Mouse (Mus musculus) midbrain, embryonic 12.5 days (tissue): ENCODE data around the gene Gm43552. TPM values are rescaled to one million over a fixed set of nuclear protein-coding genes. Genes with fewer than 3 reads are reported as not detected.

Experiments
- ATAC-seq: fragments of 200-750 bp; cut with Nextera tagmentation; 2 replicates; pipeline ENCODE4 v1.8.0; 2017; ENCODE audit warnings: low read depth, moderate TSS enrichment, moderate library complexity; ENCODE audit not compliant: low FRiP score
- H3K27ac ChIP-seq: fragments of 300-500 bp; sonication (generic); replicated peaks from 2 replicates; pipeline ENCODE4 v1.5.1; 2016; ENCODE audit warnings: mild to moderate bottlenecking
- H3K27me3 ChIP-seq: fragments of 300-500 bp; sonication (generic); 2 replicates; pipeline ENCODE4 v1.6.1; 2016; ENCODE audit warnings: mild to moderate bottlenecking
- H3K36me3 ChIP-seq: fragments of 300-500 bp; sonication (generic); 2 replicates; pipeline ENCODE4 v1.6.1; 2016
- H3K4me1 ChIP-seq: fragments of 300-500 bp; sonication (generic); 2 replicates; pipeline ENCODE4 v1.6.1; 2016
- H3K4me2 ChIP-seq: fragments of 300-500 bp; sonication (generic); replicated peaks from 2 replicates; pipeline ENCODE4 v1.6.1; 2016; ENCODE audit warnings: mild to moderate bottlenecking, moderate library complexity
- H3K4me3 ChIP-seq: fragments of 300-500 bp; sonication (generic); 2 replicates; pipeline ENCODE4 v1.5.1; 2016; ENCODE audit warnings: mild to moderate bottlenecking
- H3K9ac ChIP-seq: fragments of 300-500 bp; sonication (generic); replicated peaks from 2 replicates; pipeline ENCODE4 v1.6.1; 2016; ENCODE audit warnings: mild to moderate bottlenecking, moderate library complexity
- H3K9me3 ChIP-seq: fragments of 300-500 bp; sonication (generic); 2 replicates; pipeline ENCODE4 v1.6.1; 2016; ENCODE audit warnings: mild to moderate bottlenecking
- WGBS: fragments of 180-500 bp; shearing (Covaris S2); methylation state at CpG from one replicate; pipeline ENCODE4 v1.1.7; 2016; 5-methylcytosine and 5-hydroxymethylcytosine counted together
- polyA plus RNA-seq: library from polyadenylated mRNA; unstranded; fragments of >200 nt; fragmentation: Nextera tagmentation; extraction: Ambion mirVana; gene quantifications from 2 replicates; pipeline ENCODE4 v1.2.1, GENCODE M21; 2016

The Gm43552 gene
- polyA plus RNA-seq, 1 experiment from 2014 or later: not detected

DNA sequence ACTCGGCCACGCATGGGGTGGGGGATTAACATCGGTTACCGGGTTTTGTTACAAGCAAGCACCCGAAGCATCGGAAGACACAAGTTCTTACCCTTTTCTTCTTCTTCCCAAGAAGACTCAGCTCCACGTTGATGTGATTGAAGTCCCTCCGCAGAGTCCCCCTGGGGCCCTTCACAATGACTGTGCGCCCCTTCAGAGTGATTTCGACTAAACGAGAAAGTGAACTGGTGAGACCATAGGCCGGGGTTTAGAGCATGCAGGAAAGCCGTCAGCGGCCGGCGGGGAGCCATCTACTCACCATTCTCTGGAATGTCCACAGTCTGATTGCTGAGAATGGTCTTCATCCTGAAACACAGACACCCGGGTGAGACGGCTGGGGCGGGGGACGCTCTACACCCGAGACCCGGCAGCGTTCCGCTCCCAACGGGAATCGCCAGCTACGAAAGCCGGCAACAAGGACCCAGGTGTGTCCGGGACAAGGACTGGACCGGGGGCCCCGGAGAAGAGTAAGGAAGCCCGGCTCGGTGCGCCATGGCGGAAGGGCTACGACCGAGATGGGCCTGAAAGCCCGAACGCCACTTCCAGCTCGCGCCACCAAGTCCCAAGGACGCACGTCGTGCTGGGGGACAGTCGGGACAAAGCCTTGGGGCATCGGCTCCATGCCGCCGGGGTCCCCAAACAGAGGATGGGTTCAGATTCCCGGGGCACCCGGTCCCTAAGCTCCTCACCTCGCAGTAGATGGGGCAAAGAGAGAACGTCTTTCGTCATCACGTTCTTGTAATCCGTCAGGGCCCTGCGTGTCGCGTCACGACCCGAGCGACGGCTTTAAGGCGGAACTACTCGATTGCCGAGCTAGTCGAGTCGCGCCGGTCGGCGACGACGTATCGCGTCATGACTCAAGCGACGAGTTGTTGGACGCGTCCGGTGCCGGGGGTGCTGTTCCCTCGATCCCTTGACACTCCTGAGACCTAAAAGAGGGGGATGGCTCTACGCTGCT is 101.7 kb downstream of the Gm43552 start, which contains the start of the genes Rpl9 and Lias:
Rpl9 (minus strand) TSS at position 797 of the 997 bp plus-strand sequence.
Lias (plus strand) TSS at position 850 of the 997 bp plus-strand sequence.
- no peaks in the 10 kb centered on the region for H3K27me3 ChIP-seq
- H3K36me3 ChIP-seq: peaks cover 42% of the 10 kb centered on the region
- H3K4me1 ChIP-seq: peaks cover 28% of the 10 kb centered on the region
- ATAC-seq: peak; percentile 97
- peak within 1 kb of the TSS; percentile 98 for H3K4me3 ChIP-seq
- peak within 1 kb of the TSS; percentile 89 for H3K4me2 ChIP-seq
- under 1% methylated on average over 83 of the region's 83 CpGs for WGBS
- H3K27ac ChIP-seq: peak within 1 kb of the TSS; percentile 89
- H3K9ac ChIP-seq: peak within 1 kb of the TSS; percentile 98
- no peaks in the 10 kb centered on the region for H3K9me3 ChIP-seq

DNA sequence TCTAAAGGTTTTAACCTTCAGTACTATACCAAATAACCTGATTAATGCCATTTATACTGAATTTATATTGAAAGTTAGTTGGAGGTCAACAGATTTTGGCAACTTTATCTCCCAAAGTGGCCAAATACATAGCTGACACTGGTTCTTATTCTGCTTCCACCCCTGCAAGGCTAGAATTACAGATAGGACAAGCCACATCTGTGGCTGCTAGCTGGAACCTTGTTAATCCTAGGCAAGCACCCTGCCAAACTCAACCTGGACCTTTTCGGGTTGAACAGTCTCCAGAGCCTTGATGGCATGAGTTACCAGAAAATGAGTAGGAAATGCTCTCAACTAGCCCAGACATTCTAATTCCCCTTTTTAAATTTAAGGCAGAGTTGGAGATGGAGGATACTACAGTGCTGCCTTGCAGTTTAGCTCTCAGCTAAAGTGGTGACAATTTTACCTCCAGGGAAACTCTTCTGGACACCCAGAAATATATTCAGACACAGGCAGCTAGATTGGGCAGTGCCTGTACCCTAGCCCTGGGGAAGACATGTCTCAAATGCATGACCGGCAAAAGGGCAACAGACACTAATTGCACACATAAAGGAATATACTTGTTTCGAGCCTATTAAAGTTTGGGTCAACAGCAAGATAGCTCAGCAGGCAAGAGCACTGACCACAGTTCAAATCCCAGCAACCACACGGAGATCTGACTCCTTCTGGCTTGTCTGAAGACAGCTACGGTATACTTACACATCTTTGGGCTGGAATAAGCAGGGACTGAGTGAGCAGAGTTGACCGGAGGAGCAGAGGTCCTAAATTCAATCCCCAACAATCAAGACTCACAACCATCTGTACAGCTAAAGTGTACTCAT is 105.4 kb downstream of the Gm43552 start:
- no peak for ATAC-seq

DNA sequence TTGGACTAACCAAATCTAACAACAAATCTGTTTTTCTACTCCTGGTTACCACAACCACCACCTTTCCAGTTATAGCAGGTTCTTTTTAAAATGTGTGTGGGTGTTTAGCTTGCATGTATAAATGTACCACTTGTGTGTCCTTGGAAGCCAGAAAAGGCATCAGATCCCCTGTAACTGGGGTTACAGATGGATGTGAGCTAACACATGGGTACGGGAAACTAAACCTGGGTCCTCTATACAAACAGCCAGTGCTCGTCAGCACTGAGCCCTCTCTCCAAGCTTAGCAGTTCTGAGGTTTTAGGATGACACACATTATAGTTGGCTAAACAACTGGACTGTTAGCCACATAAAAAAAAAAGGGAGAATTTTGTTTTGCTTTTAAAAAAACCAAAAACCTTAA is 106.9 kb downstream of the Gm43552 start:
- Histone ChIP-seq H3K27me3 (no peaks in the 10 kb centered on the region), H3K36me3 (peaks cover 35% of the 10 kb centered on the region), H3K9me3 (no peaks in the 10 kb centered on the region), H3K4me1 (peaks cover 21% of the 10 kb centered on the region), H3K4me3 (no peak overlapping the region), H3K9ac (no peak overlapping the region), H3K27ac (no peak overlapping the region), H3K4me2 (no peak overlapping the region)
- WGBS: 67% methylated on average over 2 of the region's 2 CpGs
- ATAC-seq: no peak

More for the DNA sequence above, 105.4 kb downstream of the Gm43552 start:
- Histone ChIP-seq H3K4me1 (peaks cover 23% of the 10 kb centered on the region), H3K4me3 (no peak overlapping the region), H3K27ac (no peak overlapping the region), H3K9ac (no peak overlapping the region), H3K4me2 (no peak overlapping the region), H3K9me3 (no peaks in the 10 kb centered on the region), H3K27me3 (no peaks in the 10 kb centered on the region), H3K36me3 (peaks cover 35% of the 10 kb centered on the region)
- 76% methylated on average over 6 of the region's 6 CpGs for WGBS

Other genes starting within 250 kb of the Gm43552 start
- gene Rfc1, start 157.2 kb downstream of the Gm43552 start, polyA plus RNA-seq: 68.4 and 73.5 TPM in 2 replicates
- gene Klb, start 144.5 kb downstream of the Gm43552 start, polyA plus RNA-seq: not detected in 2 replicates
- gene Rpl9, start 101.4 kb downstream of the Gm43552 start, polyA plus RNA-seq: 717 and 736 TPM in 2 replicates
- 61.1 and 64.1 TPM in 2 replicates for gene Lias, start 101.3 kb downstream of the Gm43552 start, polyA plus RNA-seq
- 67.7 and 69.3 TPM in 2 replicates for gene Ugdh, start 56.9 kb downstream of the Gm43552 start, polyA plus RNA-seq
- gene Smim14, start 44.4 kb upstream of the Gm43552 start, polyA plus RNA-seq: 117 and 118 TPM in 2 replicates
- 175 and 178 TPM in 2 replicates for gene Ube2k, start 44.4 kb upstream of the Gm43552 start, polyA plus RNA-seq
- gene Pds5a, start 205.4 kb upstream of the Gm43552 start, polyA plus RNA-seq: 114 and 131 TPM in 2 replicates